Mouse (Mus musculus) kidney, adult 8-10 months (tissue): ENCODE results near the gene Eif5.
"Not testable (repeated sequence)": the region's sequence is repeated elsewhere in the genome, so short reads cannot be mapped to it uniquely, and the experiment has no call there.

Experiments used
- DNase-seq, 2 experiments: peaks; one replicate each; pipeline ENCODE4 v3.0.0; 2022

The Eif5 gene

DNA sequence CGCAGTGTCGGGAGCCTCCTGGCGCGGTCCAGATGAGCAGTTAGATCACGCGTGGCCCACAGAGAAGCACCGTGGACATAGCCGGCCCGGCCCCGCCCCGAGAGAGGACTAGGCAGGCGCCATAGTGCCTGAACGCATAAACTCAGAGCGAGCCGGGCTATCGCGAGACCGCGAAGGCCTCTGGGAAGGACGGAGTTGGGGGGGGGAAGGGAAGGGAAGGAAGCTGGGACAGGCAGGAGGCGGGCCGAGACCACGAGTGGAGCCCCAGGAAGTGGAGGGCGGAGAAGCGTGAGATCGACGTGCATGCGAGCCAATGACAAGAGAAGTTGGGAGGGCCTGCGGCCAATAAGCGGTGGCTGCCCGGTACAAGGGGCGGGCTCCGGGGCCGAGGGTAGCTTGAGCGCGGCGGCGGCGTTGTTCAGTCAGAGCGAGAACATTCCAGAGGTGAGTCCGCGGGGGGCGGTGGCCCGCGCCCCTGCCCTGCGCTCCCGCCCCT, at the start of gene Eif5:
TSS of gene Eif5 (plus strand) at position 221 of the 496 bp plus-strand sequence.
- peak; percentile 99 for DNase-seq

DNA sequence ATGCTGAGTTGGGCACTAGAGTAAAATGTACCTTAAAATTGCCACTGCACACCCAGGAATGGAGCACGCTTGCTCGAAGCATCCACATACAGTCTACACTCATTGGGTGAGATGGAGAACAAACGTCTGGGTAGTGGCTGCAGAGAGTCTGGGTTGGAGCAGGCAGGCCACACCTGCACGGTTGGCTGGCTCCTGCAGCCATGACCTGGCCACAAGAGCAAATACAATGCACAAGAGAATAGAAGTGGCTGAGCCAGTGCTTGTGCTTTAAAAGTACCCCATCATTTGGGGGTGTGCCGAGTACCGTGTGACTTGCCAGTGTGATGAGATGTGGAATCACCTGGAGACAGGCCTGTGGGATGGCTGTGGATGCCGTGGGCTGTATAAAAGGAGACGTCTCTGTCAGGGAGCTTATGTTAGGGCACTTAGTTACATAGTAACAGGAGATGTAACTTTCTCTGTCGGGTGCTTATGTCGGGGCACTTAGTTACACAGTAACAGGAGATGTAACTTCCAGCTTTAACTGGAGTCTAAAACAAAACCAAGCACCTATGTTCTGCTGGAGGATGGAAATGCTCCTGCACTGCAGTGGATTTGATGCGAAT, 48.5 kb upstream of the Eif5 start:
- DNase-seq, result peak in 1 of 2 experiments; percentile 20

DNA sequence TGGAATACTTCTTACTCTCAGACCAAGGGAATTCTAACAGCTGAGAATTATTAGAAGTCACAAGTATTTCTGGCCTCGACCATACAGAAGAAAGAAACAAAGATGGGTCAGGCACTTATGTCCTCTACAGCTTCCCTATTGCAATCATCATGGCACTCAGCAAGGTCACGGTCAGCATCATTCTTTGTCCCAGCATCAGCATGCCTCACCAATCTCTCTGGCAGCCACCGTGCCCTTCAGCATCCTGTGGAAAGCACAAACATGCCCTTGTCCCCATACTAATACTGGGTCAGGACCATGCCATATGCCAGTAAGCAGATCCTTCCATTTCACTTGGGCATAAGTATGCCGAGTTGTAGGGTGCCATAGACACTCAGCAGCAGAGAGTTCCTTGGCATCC, 42.9 kb upstream of the Eif5 start:
- no peak for DNase-seq

DNA sequence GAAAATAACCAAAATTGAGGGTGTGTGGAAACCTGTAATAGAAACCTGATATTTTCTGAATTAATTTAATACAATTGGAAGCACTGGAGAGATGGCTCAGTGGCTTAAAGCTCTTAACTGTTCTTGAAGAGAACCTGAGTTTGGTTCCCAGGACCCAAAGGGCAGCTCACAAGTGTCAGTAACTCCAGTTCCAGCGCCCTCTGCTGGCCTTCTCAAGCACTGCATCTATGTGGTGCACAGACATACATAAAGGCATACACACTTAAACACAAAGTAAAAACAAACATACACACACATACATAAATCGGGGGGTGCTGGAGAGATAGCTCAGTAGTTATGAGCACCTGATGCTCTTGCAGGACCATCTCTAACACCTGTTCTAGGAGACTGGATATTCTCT, 40.7 kb upstream of the Eif5 start:
- peak in 1 of 2 experiments; percentile 36 for DNase-seq

DNA sequence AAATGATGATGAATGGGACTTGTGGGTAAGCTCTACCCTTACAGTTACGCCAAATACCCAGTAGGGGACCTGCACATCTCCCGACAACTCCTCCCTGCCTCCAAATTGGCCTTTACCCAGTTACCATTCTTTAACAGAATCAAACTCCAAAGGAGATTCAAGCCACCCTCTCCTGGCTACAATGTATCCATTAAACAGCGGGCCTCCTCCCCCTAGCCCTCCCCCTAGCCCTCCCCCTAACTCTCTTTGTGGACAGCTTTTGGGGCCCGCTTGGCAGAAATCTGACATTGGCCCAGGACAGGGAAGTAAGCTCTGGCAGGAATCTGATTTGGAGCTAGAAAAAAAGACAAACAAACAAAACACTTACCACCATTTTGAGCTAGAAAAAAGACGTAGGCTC, 38.2 kb upstream of the Eif5 start:
- DNase-seq, result no peak

DNA sequence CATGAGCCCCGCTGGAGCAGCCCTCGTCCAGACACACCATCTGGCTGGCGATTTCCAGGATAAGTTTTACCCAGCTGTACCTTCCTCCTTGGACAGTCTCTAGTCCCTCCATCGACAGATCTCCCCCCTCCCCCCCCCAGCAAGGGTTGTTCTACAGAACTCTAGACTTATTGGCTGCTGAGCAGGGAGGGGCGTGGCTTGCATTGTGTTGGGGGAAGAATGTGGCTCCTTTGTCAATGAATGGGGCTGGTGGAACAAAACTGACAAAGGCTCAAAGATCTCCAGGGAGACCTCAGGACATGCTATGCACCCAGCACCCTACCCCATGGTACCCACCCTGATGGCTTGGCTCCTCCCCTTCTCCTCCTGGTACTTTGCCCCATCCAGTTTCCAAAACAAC, 37.1 kb upstream of the Eif5 start:
- no peak for DNase-seq

DNA sequence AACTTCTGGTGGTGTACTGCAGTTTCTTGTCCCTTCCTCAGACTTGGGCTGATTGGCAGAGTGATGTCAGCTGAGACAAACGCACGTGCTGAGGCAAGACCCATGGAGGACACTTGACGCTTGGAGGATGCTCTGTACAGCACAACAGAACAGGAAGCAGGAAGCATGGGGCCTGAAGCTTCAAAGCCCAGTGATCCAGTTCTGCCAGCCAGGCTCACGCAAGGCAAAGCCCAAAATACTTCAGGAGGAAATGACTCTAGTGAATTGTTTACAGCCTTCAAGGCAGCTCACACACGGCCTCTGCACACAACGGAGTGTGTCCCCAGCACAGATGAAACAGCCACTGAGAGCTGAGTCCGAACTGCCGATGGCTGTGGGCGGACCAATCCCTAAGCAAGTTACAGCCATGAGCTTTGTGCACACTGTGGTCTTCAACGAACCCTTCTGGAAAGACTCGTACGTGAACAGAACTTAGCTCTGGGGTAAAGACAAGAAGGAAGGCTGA, 34.7 kb upstream of the Eif5 start:
- no peak for DNase-seq

DNA sequence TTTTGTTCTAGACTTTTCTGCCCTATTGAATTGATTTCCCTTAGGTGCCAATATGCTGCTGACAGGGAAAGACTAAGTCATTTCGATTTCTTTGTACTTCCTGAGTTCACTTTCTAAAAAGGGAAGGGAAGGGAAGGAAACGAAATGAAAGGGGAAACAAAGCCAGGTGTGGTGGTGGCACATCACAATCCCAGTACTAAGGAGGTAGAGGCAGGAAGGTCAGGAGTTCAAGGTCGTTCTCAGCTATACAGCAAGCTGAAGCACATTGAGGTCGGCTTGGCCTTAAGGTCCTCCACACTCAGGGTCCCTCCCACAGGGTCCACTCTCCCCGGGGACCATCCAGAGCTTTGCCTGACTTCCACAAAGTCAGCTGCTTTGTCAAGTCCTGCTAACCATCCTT, 34.2 kb upstream of the Eif5 start:
- no peak for DNase-seq

DNA sequence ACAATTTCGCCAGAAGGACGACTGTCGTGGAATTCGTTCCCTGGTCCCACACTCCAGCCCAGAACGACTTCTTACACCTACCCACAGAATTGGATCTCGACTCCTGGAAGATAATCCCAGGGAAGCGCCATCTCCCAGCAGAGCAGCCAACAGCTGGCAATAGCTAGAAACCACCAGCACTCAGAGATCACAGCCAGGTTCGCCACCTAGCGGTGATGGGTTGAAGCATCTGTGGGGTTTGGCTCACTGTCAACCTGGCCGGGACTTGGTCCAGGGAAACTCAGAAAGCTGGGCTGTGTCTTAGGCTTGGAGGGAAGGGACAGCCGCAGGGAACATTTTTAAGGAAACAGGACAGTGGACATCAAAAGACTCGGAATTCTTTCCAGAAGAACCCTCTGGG, 32.9 kb upstream of the Eif5 start:
- peak; percentile 90 to 97 for DNase-seq

DNA sequence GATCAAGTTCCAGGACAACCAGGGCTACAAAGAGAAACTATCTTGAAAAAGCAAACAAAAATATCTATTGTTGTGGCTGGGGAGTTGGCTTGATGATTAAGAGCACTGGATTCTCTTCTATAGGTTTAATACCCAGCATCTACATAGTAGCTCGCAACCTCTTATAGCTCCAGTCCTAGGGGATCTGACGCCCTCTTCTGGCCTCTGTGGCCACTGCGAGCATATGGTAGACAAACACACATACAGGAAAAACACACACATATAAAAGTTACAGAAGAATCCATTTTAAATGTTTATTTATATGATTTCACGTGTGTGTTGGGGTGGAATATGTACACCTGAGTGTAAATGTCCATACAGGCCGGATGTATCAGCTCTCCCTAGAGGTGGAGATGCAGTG, 30.8 kb upstream of the Eif5 start:
- no peak for DNase-seq

DNA sequence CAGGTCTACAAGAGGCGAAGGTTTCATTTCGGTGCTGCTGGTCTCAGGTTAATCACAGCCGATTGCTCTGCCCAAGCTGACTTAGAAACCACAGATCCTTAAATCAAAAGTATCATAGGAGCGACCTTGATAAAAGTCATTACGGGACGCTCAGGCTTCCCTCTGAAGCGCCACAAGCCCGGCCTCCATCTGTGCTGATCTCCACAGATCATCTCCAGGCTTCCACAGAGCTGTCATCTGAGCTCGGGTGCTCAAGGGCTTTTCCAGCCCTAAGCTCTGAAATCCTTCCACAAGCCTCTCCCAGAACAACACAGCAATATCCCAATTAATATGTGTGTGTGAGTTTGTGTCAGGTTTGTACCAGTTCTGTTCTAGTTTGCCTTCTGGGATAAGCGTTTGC, 29.9 kb upstream of the Eif5 start:
- DNase-seq, result no peak

DNA sequence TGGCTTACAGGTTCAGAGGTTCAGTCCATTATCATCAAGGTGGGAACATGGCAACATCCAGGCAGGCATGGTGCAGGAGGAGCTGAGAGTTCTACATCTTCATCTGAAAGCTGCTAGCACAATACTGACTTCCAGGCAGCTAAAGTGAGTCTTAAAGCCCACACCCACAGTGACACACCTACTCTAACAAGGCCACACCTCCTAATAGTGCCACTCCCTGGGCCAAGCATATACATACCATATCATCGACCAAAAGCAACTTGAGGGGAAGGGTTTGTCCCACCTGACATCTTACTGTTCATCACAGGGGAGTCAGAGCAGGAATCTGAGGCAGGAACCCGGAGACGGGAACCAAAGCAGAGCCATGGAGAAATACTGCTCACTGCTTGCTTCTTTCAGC, 29.4 kb upstream of the Eif5 start:
- not testable (repeated sequence) for DNase-seq

DNA sequence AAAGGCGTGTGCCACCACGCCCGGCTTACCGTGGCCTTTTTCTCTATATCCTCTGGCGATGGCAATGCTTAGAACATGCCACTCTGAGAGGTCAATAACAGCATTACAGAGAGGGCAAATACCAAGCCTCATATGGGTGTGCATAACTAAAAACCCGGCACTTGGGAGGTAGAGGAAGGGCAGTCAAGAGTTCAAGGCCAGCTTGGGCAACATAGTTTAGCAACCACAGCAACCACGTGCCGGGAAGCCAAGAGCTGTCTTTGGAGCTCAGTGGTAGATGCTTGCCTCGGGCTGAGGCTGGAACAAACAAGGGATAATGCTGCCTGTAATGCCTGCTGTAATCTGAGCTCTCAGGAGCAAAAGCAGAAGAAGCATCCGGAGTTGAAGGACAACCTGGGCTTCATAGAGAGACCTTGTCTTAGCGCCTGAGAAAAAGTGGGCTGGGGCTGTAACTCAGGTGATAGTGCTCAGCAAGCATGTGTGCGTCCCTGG, 25.2 kb upstream of the Eif5 start:
- DNase-seq, result no peak

DNA sequence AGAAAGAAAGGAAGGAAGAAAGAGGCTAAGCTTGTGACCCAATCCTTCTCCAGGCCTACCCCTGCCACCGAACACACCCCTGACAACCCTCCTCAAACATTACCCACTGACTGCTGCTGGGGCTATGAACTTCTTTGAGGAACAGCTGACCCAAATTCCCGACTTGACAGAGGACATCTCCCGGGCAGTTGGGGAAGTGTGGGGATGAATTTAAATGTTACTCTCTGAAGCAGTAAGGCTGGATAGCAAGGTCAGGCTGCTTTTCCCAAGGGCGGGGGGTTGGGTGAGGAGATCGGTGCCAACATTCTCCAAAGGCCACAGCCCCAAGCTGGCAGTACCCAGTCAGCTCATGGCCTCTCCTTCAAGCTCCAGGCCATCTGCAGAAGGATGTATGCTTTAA, 24.1 kb upstream of the Eif5 start:
- peak; percentile 46 to 60 for DNase-seq

DNA sequence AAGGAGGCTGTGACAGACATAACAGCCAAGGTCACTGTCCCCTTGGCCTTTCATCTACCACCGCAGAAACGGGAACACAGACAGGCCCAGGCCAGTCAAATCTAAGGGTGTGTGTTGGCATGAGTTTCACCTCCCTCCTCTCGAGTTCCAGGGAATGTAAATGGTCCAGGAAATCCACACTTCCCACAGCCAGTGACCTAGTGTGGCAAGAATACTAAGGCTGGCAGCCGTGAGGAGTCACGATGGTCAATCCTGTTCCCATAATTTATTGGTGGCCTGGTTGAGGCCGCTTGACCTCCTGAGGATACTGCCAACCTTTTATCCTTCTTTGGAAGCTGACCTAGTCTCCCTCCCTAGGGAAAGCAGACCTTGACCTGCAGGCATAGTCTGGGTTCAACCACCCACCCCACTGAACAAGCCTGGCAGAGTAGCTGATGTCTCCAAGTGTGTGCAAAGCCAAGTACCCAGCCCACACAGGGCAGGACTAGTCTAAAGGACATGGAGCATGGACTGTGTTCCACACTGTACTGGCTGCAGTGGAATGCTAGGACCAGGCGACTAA, 23.5 kb upstream of the Eif5 start:
- DNase-seq, result peak; percentile 77 to 88

DNA sequence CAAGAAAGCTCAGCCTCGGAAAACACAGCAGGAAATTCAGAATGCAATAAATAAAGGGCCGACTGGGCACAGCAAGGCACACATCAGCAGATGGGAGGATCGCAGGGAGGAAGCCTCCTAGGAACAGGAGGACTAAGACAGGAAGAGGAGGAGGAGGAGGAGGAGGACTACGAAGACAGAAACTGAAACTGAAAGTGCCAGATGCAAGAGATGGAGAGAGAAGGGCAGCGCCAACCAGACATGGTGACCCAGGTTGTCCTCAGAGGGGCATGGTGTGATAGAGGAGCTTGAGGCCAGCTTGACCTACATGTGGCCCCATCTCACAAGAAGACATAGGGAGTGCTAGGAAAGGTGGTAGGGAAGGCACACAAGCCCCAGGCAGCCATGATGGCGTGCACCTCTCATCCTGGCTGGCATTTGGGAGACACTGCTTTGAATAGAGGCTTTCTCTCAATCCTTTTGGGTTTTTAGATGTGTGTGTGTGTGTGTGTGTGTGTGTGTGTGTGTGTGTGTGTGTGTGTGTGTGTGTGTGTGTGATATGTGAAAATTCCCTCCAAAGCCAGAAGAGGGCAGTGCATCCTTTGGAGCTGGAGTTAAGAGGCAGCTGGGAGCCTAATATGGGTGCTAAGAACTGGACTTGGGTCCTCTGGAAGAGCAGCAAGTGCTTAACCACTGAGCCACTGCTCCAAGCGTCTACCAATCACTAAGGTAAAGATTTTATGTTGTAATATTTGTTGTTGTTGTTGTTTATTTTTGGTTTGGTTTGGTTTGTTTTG, 22.8 kb upstream of the Eif5 start:
- peak in 1 of 2 experiments; percentile 25 for DNase-seq

DNA sequence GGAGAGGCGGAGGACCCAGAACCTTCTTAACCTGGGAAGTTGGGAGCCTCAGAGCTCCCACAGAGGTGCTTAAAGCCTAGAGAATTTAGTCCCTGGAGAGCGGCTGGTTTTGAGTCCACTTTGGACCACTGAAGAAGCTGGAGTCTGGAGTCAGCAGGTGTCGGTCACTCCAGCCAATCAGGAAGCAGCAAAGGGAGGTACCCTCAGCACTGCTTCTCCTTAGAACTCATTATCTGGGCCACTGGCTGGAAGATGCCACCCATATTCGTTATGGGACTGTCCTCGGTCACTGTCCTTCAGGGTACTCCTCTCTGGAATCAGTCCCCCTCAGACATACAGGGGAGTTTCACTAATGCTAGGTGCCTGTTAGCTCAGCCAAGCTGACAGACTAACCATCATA, 21.9 kb upstream of the Eif5 start:
- no peak for DNase-seq

DNA sequence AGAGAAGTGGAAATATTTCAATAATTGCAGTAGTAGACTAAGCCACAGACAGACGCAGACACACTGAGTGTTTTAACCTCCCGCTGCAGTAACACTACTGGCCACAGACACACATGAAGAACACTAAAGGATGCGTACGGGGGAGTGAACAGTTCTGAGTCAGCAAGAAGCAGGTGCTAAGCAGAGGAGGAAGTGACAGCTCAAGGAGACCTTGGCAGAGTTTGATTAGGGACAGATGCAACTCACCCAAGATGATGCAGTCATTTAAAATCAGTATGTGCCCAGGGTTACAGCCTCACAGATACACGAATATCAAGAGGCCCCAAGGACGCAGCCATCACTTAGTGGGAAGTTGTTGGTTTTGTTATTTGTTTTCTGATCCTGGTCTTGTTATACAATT, 21.0 kb upstream of the Eif5 start:
- no peak for DNase-seq

DNA sequence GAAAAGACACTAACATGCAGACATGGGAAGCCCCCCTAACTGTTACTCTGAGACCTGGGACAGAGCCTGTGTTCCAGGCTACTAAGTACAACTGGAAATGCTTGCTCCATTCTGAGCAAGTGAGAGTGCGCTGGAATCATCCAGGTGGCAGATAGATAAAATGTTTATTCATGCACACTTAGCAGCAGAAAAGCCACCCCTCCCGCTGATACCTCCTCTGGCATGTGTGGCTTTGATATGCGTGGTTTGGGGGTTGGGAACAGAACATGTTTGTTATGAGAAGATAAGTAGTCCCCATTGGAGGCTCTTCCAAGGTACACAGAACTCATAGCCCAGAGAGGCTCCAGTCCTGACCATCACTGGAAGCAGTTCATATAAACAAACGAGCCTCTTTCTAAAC, 19.9 kb upstream of the Eif5 start:
- no peak for DNase-seq

DNA sequence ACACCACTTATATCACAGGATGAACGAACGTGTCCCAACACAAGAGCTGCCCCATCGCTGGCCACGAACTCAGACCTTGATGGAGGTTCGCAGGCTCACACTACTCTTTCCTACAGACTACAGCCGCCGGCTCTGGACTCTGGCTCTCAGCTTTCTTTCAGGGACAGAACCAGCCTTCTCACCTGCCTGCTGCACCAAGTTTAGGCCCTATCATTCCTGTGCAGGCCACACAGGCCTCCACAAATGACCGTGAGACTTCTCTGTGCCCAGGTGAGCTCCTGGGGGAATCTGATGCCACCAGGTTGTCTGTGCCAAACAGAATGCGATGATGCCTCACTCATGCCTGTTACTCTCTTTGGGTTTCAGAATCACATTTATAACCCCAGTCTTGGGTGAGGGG, 19.4 kb upstream of the Eif5 start:
- DNase-seq, result no peak

DNA sequence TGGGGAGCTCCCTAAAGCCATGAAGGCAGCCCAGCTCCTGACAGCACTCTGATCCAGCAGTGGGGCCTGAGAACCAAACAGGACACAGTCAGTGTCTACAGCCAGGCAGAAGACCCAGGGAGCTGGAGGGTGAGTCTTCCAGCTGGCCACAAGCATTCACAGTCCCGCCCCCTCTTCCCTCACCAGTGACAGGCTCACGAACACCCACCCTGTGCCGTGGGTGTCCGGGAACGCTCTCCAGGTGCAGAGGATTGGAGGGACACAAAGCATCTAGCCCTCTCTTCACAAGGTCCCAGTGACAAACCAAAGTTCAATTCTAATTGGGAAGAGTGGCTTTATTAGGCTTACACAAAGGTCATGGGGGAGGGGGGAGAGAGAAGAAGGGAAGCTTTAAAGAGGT, 18.0 kb upstream of the Eif5 start:
- no peak for DNase-seq

DNA sequence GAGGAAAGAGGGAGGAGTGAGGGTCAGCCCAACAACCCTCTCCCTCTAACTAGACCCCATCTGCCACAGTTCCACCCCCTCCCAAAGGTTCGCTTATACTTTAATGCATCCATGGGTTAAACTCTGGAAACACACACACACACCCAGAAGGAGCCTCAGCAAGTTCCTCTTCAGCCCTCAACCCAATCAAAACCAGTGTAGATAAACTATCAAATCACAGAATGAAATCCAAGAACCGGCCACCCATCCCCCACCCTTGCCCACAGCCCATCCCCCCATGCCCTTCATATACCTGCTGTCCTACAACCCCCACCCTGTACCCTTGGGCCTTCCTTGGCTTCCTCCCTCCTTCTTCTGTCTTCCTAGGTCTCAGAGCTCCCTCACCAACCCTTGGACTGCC, 16.8 kb upstream of the Eif5 start:
- no peak for DNase-seq

DNA sequence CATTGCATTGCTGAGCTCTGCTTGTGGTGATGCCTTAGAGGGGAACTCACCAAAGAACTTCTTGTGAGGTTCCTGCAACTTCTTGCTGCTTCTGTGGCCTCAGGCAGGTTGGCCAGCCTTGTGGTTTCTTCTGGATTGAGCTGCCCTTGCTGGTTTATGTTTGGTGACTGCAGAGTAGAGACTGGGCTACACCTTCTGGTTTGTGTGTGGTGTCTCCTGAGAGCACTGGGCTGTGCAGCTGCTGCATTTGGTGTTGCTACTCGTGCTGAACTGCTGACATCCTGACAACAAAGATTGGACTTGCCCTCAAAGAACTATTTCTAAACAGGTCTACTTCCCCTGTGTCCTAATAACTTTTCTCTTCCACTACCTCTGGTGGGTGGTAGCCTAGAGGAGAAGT, 13.3 kb upstream of the Eif5 start:
- no peak for DNase-seq

DNA sequence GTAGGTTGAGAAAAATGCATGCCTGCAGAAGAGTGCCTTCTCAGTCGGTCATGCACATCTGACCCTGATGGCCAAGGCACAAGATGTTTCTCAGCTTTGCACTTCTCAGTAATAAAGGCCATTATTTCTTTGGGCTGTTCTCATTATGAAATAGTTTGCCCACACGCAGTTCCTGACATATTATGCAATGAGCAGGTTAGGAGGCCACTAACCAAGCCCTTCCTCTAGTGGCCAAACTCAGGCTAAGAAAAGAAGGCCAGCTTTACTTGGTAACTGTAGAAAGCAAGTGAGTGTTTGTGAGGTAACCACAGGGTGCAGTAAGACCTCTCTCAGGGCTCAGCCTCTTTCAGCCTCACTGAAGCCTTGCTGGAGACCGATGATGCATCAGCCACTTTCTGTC, 12.9 kb upstream of the Eif5 start:
- DNase-seq, result no peak
